Mouse (Mus musculus): ENCODE measurements around the gene Arhgap35. TPM values are rescaled to one million over a fixed set of nuclear protein-coding genes. Genes with fewer than 3 reads are reported as not detected.

The Arhgap35 gene
- polyA plus RNA-seq, 1 experiment from 2014 or later = 35.1 TPM

GRCm38 (mm10) chr7:16551581-16551980 lies 63.2 kb downstream of the Arhgap35 start:
- H3K36me3 ChIP-seq = peaks cover 73% of the 10 kb centered on the region
- H3K4me3 ChIP-seq = no peak overlapping the region

GRCm38 (mm10) chr7:16549299-16549698 lies 65.5 kb downstream of the Arhgap35 start:
- Histone ChIP-seq H3K36me3 (peaks cover 79% of the 10 kb centered on the region), H3K27me3 (ENCODE audit: low read depth, poor library complexity, severe bottlenecking) (no peaks in the 10 kb centered on the region), H3K4me3 (no peak overlapping the region), H3K9me3 (replicated peaks) (no peaks in the 10 kb centered on the region), H3K27ac (no peak overlapping the region), H3K4me1 (peaks cover 2% of the 10 kb centered on the region; the same call in 1 of the 2 replicates)
- 93% methylated on average over 1 of the region's 1 CpGs for WGBS
- DNase-seq (ENCODE audit: low spot score) = no peak

More at GRCm38 (mm10) chr7:16551581-16551980, 63.2 kb downstream of the Arhgap35 start:
- H3K9me3 ChIP-seq (replicated peaks) = no peaks in the 10 kb centered on the region
- H3K27me3 ChIP-seq (ENCODE audit: low read depth, poor library complexity, severe bottlenecking) = no peaks in the 10 kb centered on the region
- H3K4me1 ChIP-seq = peaks cover 5% of the 10 kb centered on the region; the same call in 1 of the 2 replicates
- DNase-seq (ENCODE audit: low spot score) = no peak
- no peak overlapping the region for H3K27ac ChIP-seq
- WGBS = 91% methylated on average over 1 of the region's 1 CpGs

GRCm38 (mm10) chr7:16544770-16545169 lies 70.0 kb downstream of the Arhgap35 start:
- peaks cover 2% of the 10 kb centered on the region; the same call in 1 of the 2 replicates for H3K4me1 ChIP-seq
- peaks cover 90% of the 10 kb centered on the region for H3K36me3 ChIP-seq
- no peak overlapping the region for H3K4me3 ChIP-seq
- H3K27me3 ChIP-seq (ENCODE audit: low read depth, poor library complexity, severe bottlenecking) = no peaks in the 10 kb centered on the region
- no peak for DNase-seq (ENCODE audit: low spot score)
- no peaks in the 10 kb centered on the region for H3K9me3 ChIP-seq (replicated peaks)
- WGBS = 75% methylated on average over 8 of the region's 8 CpGs
- no peak overlapping the region for H3K27ac ChIP-seq

- WGBS = 87% methylated on average over 5 of the region's 5 CpGs
- no peaks in the 10 kb centered on the region for H3K9me3 ChIP-seq (replicated peaks)
- peaks cover 87% of the 10 kb centered on the region for H3K36me3 ChIP-seq
- H3K4me3 ChIP-seq = no peak overlapping the region
- no peak overlapping the region for H3K27ac ChIP-seq
- no peak for DNase-seq (ENCODE audit: low spot score)
- no peaks in the 10 kb centered on the region for H3K27me3 ChIP-seq (ENCODE audit: low read depth, poor library complexity, severe bottlenecking)
- H3K4me1 ChIP-seq = no peaks in the 10 kb centered on the region
These were observed 77.4 kb downstream of the Arhgap35 start for GRCm38 (mm10) chr7:16537220-16537903.

- peaks cover 55% of the 10 kb centered on the region for H3K36me3 ChIP-seq
- H3K27ac ChIP-seq = no peak overlapping the region
- no peaks in the 10 kb centered on the region for H3K4me1 ChIP-seq
- no peak for DNase-seq (ENCODE audit: low spot score)
- no peaks in the 10 kb centered on the region for H3K9me3 ChIP-seq (replicated peaks)
- WGBS = 95% methylated on average over 2 of the region's 2 CpGs
- H3K4me3 ChIP-seq = no peak overlapping the region
- H3K27me3 ChIP-seq (ENCODE audit: low read depth, poor library complexity, severe bottlenecking) = no peaks in the 10 kb centered on the region
These were observed 88.8 kb downstream of the Arhgap35 start for GRCm38 (mm10) chr7:16525995-16526394.

GRCm38 (mm10) chr7:16525448-16525847 lies 89.3 kb downstream of the Arhgap35 start:
- H3K9me3 ChIP-seq (replicated peaks) = no peaks in the 10 kb centered on the region
- peaks cover 56% of the 10 kb centered on the region for H3K36me3 ChIP-seq

GRCm38 (mm10) chr7:16524308-16524707 lies 90.5 kb downstream of the Arhgap35 start:
- H3K36me3 ChIP-seq = peaks cover 56% of the 10 kb centered on the region
- WGBS = 90% methylated on average over 2 of the region's 2 CpGs
- no peak for DNase-seq (ENCODE audit: low spot score)
- H3K27me3 ChIP-seq (ENCODE audit: low read depth, poor library complexity, severe bottlenecking) = no peaks in the 10 kb centered on the region
- H3K4me3 ChIP-seq = no peak overlapping the region
- H3K27ac ChIP-seq = no peak overlapping the region
- no peaks in the 10 kb centered on the region for H3K9me3 ChIP-seq (replicated peaks)
- no peaks in the 10 kb centered on the region for H3K4me1 ChIP-seq

More at GRCm38 (mm10) chr7:16525448-16525847, 89.3 kb downstream of the Arhgap35 start:
- Histone ChIP-seq H3K27ac (no peak overlapping the region), H3K27me3 (ENCODE audit: low read depth, poor library complexity, severe bottlenecking) (no peaks in the 10 kb centered on the region), H3K4me3 (no peak overlapping the region), H3K4me1 (no peaks in the 10 kb centered on the region)
- DNase-seq (ENCODE audit: low spot score) = no peak
- 89% methylated on average over 3 of the region's 3 CpGs for WGBS

- peaks cover 64% of the 10 kb centered on the region for H3K36me3 ChIP-seq
- no peak overlapping the region for H3K4me3 ChIP-seq
- no peaks in the 10 kb centered on the region for H3K27me3 ChIP-seq (ENCODE audit: low read depth, poor library complexity, severe bottlenecking)
- 95% methylated on average over 2 of the region's 2 CpGs for WGBS
- H3K9me3 ChIP-seq (replicated peaks) = no peaks in the 10 kb centered on the region
- DNase-seq (ENCODE audit: low spot score) = no peak
- no peaks in the 10 kb centered on the region for H3K4me1 ChIP-seq
- no peak overlapping the region for H3K27ac ChIP-seq
These were observed 95.5 kb downstream of the Arhgap35 start for GRCm38 (mm10) chr7:16519310-16519709.

- no peak overlapping the region for H3K4me3 ChIP-seq
- no peaks in the 10 kb centered on the region for H3K4me1 ChIP-seq
- no peaks in the 10 kb centered on the region for H3K27me3 ChIP-seq (ENCODE audit: low read depth, poor library complexity, severe bottlenecking)
- no peak for DNase-seq (ENCODE audit: low spot score)
- no peaks in the 10 kb centered on the region for H3K9me3 ChIP-seq (replicated peaks)
- no peak overlapping the region for H3K27ac ChIP-seq
- peaks cover 72% of the 10 kb centered on the region for H3K36me3 ChIP-seq
- 93% methylated on average over 5 of the region's 5 CpGs for WGBS
These were observed 97.6 kb downstream of the Arhgap35 start for GRCm38 (mm10) chr7:16517198-16517597.

- Histone ChIP-seq H3K4me3 (no peak overlapping the region), H3K36me3 (peaks cover 96% of the 10 kb centered on the region), H3K27me3 (ENCODE audit: low read depth, poor library complexity, severe bottlenecking) (no peaks in the 10 kb centered on the region), H3K9me3 (replicated peaks) (no peaks in the 10 kb centered on the region), H3K27ac (no peak overlapping the region), H3K4me1 (no peaks in the 10 kb centered on the region)
- 27% methylated on average over 3 of the region's 3 CpGs for WGBS
- DNase-seq (ENCODE audit: low spot score) = peak; percentile 51
These were observed 107.5 kb downstream of the Arhgap35 start for GRCm38 (mm10) chr7:16507284-16507683.

GRCm38 (mm10) chr7:16505226-16505593 lies 109.6 kb downstream of the Arhgap35 start:
- WGBS = 86% methylated on average over 3 of the region's 3 CpGs
- Histone ChIP-seq H3K9me3 (replicated peaks) (no peaks in the 10 kb centered on the region), H3K36me3 (peaks cover 95% of the 10 kb centered on the region), H3K4me3 (no peak overlapping the region), H3K4me1 (no peaks in the 10 kb centered on the region), H3K27me3 (ENCODE audit: low read depth, poor library complexity, severe bottlenecking) (no peaks in the 10 kb centered on the region), H3K27ac (no peak overlapping the region)
- DNase-seq (ENCODE audit: low spot score) = no peak

GRCm38 (mm10) chr7:16504573-16505225 lies 110.1 kb downstream of the Arhgap35 start:
- no peak overlapping the region for H3K4me3 ChIP-seq
- H3K27me3 ChIP-seq (ENCODE audit: low read depth, poor library complexity, severe bottlenecking) = no peaks in the 10 kb centered on the region
- H3K4me1 ChIP-seq = no peaks in the 10 kb centered on the region
- peaks cover 95% of the 10 kb centered on the region for H3K36me3 ChIP-seq
- H3K9me3 ChIP-seq (replicated peaks) = no peaks in the 10 kb centered on the region
- DNase-seq (ENCODE audit: low spot score) = no peak
- no peak overlapping the region for H3K27ac ChIP-seq
- WGBS = 97% methylated on average over 2 of the region's 2 CpGs

- no peak overlapping the region for H3K4me3 ChIP-seq
- DNase-seq (ENCODE audit: low spot score) = no peak
- H3K27ac ChIP-seq = no peak overlapping the region
- no peaks in the 10 kb centered on the region for H3K4me1 ChIP-seq
- 90% methylated on average over 4 of the region's 4 CpGs for WGBS
- H3K36me3 ChIP-seq = peaks cover 95% of the 10 kb centered on the region
- no peaks in the 10 kb centered on the region for H3K9me3 ChIP-seq (replicated peaks)
- no peaks in the 10 kb centered on the region for H3K27me3 ChIP-seq (ENCODE audit: low read depth, poor library complexity, severe bottlenecking)
These were observed 113.2 kb downstream of the Arhgap35 start for GRCm38 (mm10) chr7:16501571-16501970.
